18 mouse cellular contexts compared by ENCODE assay signal in the genomic region with DNA sequence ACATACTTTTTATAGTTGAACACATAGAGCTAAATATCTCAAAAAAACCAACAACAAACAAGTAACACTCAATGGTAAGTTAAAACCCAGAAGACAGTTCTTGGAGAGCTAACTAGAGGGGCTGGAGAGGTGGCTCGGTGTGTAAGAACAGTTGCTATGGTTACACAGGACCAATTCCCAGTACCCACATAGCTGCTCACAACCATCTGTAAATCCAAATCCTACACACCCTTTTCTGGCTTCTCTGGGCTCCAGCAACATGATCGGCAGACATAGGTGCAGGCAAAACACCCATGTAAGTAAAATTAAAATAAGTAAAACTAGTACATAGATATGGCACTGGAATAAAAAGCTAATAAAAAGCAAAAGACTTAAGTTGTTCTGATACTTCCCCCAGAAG. TPM values are rescaled to one million over a fixed set of nuclear protein-coding genes. Genes with fewer than 3 reads are reported as not detected.
DNase-seq lines count a peak whose midpoint lies in the region; ATAC-seq lines count a peak whose summit lies in the region.
"Had no signal": no experiment of that assay in that cellular context is flagged by ENCODE, and none has a peak within 500 bp of the region (broad histone marks: within the 10 kb centered on the region; RNA-seq: fewer than 3 reads in every experiment).

No protein-coding gene starts in this region.

- peak; percentile 27; the same call in 1 of the 2 replicates for ATAC-seq in frontal cortex, adult (ENCODE audit: low TSS enrichment)
- ATAC-seq: forebrain, embryonic 13.5 days; forebrain, embryonic 16.5 days; hindbrain, embryonic 16.5 days; intestine, embryonic 15.5 days; Patski had no signal

- no peak for DNase-seq in frontal cortex, postnatal 36 days (ENCODE audit: low spot score in 2 of 2)
- DNase-seq in layer of hippocampus, adult 9-11 months, result peak; percentile 35
- DNase-seq in layer of hippocampus, adult 8-10 months (ENCODE audit: low spot score in 2 of 2), result no peak
- DNase-seq in R1 (ENCODE audit: low read depth, low spot score), result peak; percentile 41
- DNase-seq in left cerebral cortex, postnatal 4 days, result no peak
- DNase-seq: adrenal gland, adult 2 months; adrenal gland, postnatal 14 days; cerebellum, adult 18-20 months; cerebellum, adult 9-10 months; cerebellum, postnatal 14 days; gastrocnemius, postnatal 25 days; heart, adult 2 months had no signal

- intact Hi-C loops in left cerebral cortex, postnatal 4 days (cut with DNase I), result no loop called here

RNA-seq across cellular contexts. Expression of a gene that starts 31.3 kb away (rescaled TPM):
- 10 to 100 TPM; 62.4 to 73.5 (median 71.6) TPM for total RNA-seq in layer of hippocampus, adult 8-10 months (2022)
- 100 to 1,000 TPM in 1 of 2 experiments, 10 to 100 TPM in 1; 98.9 to 122 TPM for total RNA-seq in left cerebral cortex, postnatal 4 days (2021)

Comparison
In these comparisons a context has a peak if more than half of its experiments do, and no peak if none do; other contexts are left out.
1. DNase-seq: peak in layer of hippocampus, adult 9-11 months (single experiment) and R1 (single experiment); none in frontal cortex, postnatal 36 days (0 of 2), layer of hippocampus, adult 8-10 months (0 of 2) and left cerebral cortex, postnatal 4 days (single experiment).